Mouse (Mus musculus) kidney, postnatal 0 days (tissue): ENCODE measurements at regions not wholly inside any gene's neighbourhood (a gene's known extent, or its start where the extent isn't known, plus 50 kb on each side); places are given as distances from the start of the nearest gene placed in this dataset.
A peak's percentile ranks its signal among the peaks of the same experiment; 100 is the strongest.

Source experiments
- ATAC-seq: fragments of 200-750 bp; cut with Nextera tagmentation; replicated peaks from 2 replicates; pipeline ENCODE4 v1.8.0; 2017; ENCODE audit warnings: low read depth, moderate number of reproducible peaks, moderate TSS enrichment, moderate library complexity; ENCODE audit not compliant: low FRiP score
- DNase-seq: peaks from one replicate; pipeline ENCODE4 v3.0.0-alpha.2; 2016; ENCODE audit warnings: low spot score
- H3K27ac ChIP-seq: fragments of 300-500 bp; sonication (generic); 2 replicates; pipeline ENCODE4 v1.5.1; 2014; ENCODE audit warnings: mild to moderate bottlenecking
- H3K27me3 ChIP-seq: fragments of 300-500 bp; sonication (generic); 2 replicates; pipeline ENCODE4 v1.6.1; 2014; ENCODE audit warnings: low read length, mixed read lengths; ENCODE audit not compliant: insufficient read depth
- H3K36me3 ChIP-seq: fragments of 300-500 bp; sonication (generic); 2 replicates; pipeline ENCODE4 v1.6.1; 2014; ENCODE audit warnings: low read length, mixed read lengths; ENCODE audit not compliant: insufficient read depth
- H3K4me1 ChIP-seq: fragments of 300-500 bp; sonication (generic); replicated peaks from 2 replicates; pipeline ENCODE4 v1.6.1; 2014; ENCODE audit warnings: antibody characterized with exemption, low read length, mixed read lengths; ENCODE audit not compliant: insufficient read depth
- H3K4me2 ChIP-seq: fragments of 300-500 bp; sonication (generic); 2 replicates; pipeline ENCODE4 v1.6.1; 2014; ENCODE audit warnings: mild to moderate bottlenecking, low read length, moderate library complexity, mixed read lengths
- H3K4me3 ChIP-seq: fragments of 300-500 bp; sonication (generic); replicated peaks from 2 replicates; pipeline ENCODE4 v1.5.1; 2014; ENCODE audit warnings: low read depth, low read length
- H3K9ac ChIP-seq: fragments of 300-500 bp; sonication (generic); 2 replicates; pipeline ENCODE4 v1.6.1; 2014; ENCODE audit warnings: low read depth, low read length
- H3K9me3 ChIP-seq: fragments of 300-500 bp; sonication (generic); replicated peaks from 2 replicates; pipeline ENCODE4 v1.6.1; 2016; ENCODE audit warnings: low read length, inconsistent platforms, mixed read lengths
- CTCF ChIP-seq: IDR thresholded peaks from 2 replicates; pipeline ENCODE4 v1.5.1; 2016; ENCODE audit warnings: antibody characterized with exemption, low read depth, mild to moderate bottlenecking, moderate library complexity
- WGBS: fragments of 180-500 bp; shearing (Covaris S2); extraction: QIAGEN DNeasy Blood & Tissue Kit; methylation state at CpG from one replicate; pipeline ENCODE4 v1.1.7; 2014; 5-methylcytosine and 5-hydroxymethylcytosine counted together

DNA sequence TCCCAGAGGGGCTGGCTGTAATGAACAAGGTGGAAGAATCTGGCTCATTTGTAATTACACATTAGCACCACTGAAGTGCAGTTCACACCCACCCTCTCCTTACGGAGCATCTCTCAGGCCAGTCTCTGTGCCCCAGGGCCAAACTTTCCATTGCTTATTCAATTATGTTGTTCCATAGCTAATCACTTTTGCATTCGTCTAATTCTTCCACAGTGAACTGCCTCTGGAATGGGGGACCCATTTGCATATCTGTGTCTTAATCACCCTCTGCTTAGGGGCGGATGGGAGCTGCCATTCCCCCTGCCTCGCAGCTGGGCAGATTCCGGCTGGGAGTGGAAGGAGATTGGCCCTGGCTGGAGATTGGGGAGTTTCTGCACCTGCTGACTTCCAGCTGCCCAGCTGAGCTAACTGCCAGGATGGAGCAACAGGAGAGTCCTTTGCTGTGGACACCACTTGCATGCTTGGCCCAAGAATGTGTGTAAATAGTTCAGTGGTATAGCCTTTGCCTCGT, 337.2 kb downstream of the Foxo1 start:
- no peak overlapping the region for H3K4me3 ChIP-seq
- H3K27ac ChIP-seq: no peak overlapping the region
- no peak overlapping the region for H3K9ac ChIP-seq
- no peak overlapping the region for H3K4me2 ChIP-seq
- no peaks in the 10 kb centered on the region for H3K36me3 ChIP-seq
- no peak for DNase-seq
- no peaks in the 10 kb centered on the region for H3K4me1 ChIP-seq
- TF ChIP-seq CTCF: no peak; the same call in 1 of the 2 replicates
- H3K27me3 ChIP-seq: no peaks in the 10 kb centered on the region
- no peak for ATAC-seq
- WGBS: 63% methylated on average over 6 of the region's 6 CpGs
- no peaks in the 10 kb centered on the region for H3K9me3 ChIP-seq

DNA sequence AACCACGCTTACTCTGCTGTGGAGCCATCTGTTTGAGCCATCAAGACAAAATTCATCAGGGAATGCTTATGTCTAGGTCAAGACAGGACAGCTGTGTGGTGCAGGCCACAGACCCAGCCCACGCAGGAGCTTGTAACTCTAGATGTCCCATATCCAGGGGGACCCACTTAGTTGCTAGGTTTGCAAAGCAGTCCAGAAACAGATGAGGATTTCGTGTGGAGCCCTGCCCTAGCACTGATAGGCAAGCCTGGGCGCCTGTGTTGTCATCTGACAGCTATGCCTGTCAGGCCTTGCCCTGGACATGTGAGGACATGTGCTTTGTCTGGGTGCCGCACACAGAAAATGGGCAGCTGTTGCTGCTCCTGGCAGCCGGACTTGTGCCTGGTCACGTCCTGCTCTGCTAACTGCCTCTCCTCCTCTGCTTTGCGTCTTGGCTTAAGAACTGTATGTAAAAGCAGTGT, 335.1 kb downstream of the Foxo1 start:
- H3K27me3 ChIP-seq: no peaks in the 10 kb centered on the region
- H3K4me1 ChIP-seq: no peaks in the 10 kb centered on the region
- ATAC-seq (no peak; the same call in 1 of the 2 replicates), DNase-seq (peak; percentile 68)
- no peaks in the 10 kb centered on the region for H3K9me3 ChIP-seq
- no peaks in the 10 kb centered on the region for H3K36me3 ChIP-seq
- 52% methylated on average over 8 of the region's 8 CpGs for WGBS
- no peak overlapping the region for H3K4me2 ChIP-seq
- H3K9ac ChIP-seq: no peak overlapping the region
- H3K27ac ChIP-seq: no peak overlapping the region
- TF ChIP-seq CTCF: no peak
- H3K4me3 ChIP-seq: no peak overlapping the region

DNA sequence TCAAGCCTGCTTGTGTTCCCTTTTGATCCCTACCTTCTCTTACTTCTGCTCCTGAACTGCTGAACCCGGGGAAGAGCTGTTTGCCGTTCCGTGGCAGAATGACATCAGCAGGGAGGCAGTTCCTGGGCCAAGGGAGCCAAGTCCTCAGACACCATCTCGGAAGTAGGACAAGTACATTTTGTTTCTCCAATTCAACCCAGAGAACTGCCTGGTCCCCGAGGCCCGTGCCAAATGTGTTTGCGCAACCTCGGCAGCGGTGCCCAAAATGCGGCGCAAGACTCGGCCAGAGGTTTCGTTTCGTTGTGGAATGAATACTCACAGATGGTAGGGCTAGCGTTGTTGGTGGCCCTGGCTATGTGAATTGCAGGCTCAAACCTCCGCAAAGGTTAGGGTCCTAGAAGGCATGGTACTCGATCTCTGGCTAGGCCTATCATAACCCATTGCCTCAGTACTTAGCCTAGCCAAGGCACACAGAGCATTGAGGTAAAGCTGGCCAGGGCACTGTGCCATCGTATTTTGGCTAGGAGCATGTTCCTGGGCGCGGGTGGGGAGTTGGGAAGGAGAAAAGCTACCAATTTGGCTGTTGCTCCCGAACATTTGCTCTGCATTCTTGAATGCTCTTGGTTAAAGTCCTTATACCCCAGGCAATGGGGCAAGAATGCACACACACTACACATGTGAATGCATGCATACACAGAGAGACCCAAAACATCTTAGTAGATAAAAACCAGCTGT, 333.0 kb downstream of the Foxo1 start:
- TF ChIP-seq CTCF: no peak
- Histone ChIP-seq H3K4me3 (no peak overlapping the region), H3K4me2 (no peak overlapping the region), H3K27me3 (no peaks in the 10 kb centered on the region), H3K9ac (no peak overlapping the region), H3K27ac (no peak overlapping the region), H3K4me1 (no peaks in the 10 kb centered on the region), H3K9me3 (no peaks in the 10 kb centered on the region), H3K36me3 (no peaks in the 10 kb centered on the region)
- ATAC-seq: no peak
- no peak for DNase-seq
- WGBS: 91% methylated on average over 21 of the region's 21 CpGs

DNA sequence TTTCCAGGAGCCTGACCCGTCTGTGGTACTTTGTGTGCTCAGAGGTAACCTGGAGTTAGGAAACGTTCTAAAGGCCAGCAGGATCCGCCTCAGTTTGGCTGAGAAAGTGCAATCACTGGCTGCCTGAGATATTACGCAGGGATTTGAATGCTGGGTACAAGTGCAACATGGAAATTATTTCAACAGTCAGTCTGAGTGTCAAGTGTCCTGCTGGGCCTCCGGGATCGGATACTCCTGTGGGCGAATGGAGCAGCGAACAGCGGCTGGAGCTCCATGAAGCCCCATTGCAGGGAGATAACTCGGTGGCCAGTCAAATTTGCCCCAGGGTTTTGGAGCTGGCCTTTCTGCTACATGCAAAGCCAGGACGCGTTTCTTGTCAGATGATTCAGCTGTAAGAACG, 332.4 kb downstream of the Foxo1 start:
- DNase-seq: no peak
- TF ChIP-seq CTCF: no peak
- Histone ChIP-seq H3K4me2 (no peak overlapping the region), H3K27ac (no peak overlapping the region), H3K9me3 (no peaks in the 10 kb centered on the region), H3K4me1 (no peaks in the 10 kb centered on the region), H3K27me3 (no peaks in the 10 kb centered on the region), H3K4me3 (no peak overlapping the region), H3K9ac (no peak overlapping the region), H3K36me3 (no peaks in the 10 kb centered on the region)
- no peak for ATAC-seq
- 81% methylated on average over 13 of the region's 13 CpGs for WGBS

DNA sequence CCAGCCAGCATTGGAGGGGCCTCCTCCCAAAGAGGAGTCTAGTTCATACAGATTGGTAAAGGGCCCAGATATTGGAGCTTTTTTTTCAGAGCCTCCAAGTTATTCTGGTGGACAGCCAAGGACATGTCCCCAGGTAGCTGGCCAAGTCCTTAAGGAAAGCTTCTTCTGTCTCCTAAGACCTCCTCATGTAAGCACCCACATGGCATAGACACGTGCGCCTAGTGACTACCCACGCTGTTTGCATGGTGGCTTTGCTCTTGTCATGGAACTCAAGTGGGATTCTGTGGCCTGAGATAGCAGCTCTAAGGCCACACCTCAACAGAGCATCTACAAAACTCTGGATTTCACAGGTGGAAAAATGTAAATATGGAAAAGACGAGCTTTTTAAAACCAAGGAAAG, 332.0 kb downstream of the Foxo1 start:
- Histone ChIP-seq H3K36me3 (no peaks in the 10 kb centered on the region), H3K4me3 (no peak overlapping the region), H3K4me1 (no peaks in the 10 kb centered on the region), H3K27me3 (no peaks in the 10 kb centered on the region), H3K9me3 (no peaks in the 10 kb centered on the region), H3K4me2 (no peak overlapping the region), H3K27ac (no peak overlapping the region), H3K9ac (no peak overlapping the region)
- 89% methylated on average over 4 of the region's 4 CpGs for WGBS
- TF ChIP-seq CTCF: no peak
- DNase-seq: no peak
- ATAC-seq: no peak

DNA sequence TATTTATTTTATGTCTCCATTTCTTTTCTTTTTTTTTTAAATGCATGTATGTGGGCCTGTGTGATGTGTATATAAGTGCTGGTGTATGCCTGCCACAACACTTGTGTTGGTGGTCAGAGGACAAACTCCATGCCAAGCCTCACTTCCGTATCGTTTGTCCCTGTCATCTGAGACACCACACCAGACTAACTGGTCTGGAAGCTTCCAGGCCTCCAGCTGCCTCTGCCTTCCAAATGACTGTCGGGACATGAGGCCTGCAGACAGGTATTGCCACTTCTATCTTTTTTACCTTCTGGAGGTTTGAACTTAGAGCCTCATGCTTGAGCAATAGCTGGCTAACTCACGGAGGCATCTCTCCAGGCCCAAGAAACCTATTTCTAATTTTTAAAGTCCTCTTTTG, 318.3 kb downstream of the Foxo1 start:
- no peaks in the 10 kb centered on the region for H3K27me3 ChIP-seq
- H3K36me3 ChIP-seq: no peaks in the 10 kb centered on the region
- no peaks in the 10 kb centered on the region for H3K4me1 ChIP-seq
- no peak overlapping the region for H3K4me2 ChIP-seq
- ATAC-seq: no peak
- no peak overlapping the region for H3K4me3 ChIP-seq
- no peaks in the 10 kb centered on the region for H3K9me3 ChIP-seq
- no peak for DNase-seq
- H3K9ac ChIP-seq: no peak overlapping the region
- TF ChIP-seq CTCF: no peak
- 86% methylated on average over 4 of the region's 4 CpGs for WGBS
- H3K27ac ChIP-seq: no peak overlapping the region
